Mouse (Mus musculus) bone marrow, adult 2 months (tissue): ENCODE measurements at regions not wholly inside any gene's neighbourhood (a gene's known extent, or its start where the extent isn't known, plus 50 kb on each side); places are given as distances from the start of the nearest gene placed in this dataset.

Experiments
- CTCF ChIP-seq: fragments of 200-500 bp; IDR thresholded peaks from 2 replicates; pipeline ENCODE4 v1.5.1; 2011; ENCODE audit warnings: low read length, control low read depth; ENCODE audit not compliant: control insufficient read depth, insufficient read depth
- POLR2A ChIP-seq: fragments of 200-500 bp; IDR thresholded peaks from 2 replicates; pipeline ENCODE4 v1.6.1; 2011; ENCODE audit warnings: low read depth, mild to moderate bottlenecking, control low read depth, low read length, borderline replicate concordance; ENCODE audit not compliant: control insufficient read depth

DNA sequence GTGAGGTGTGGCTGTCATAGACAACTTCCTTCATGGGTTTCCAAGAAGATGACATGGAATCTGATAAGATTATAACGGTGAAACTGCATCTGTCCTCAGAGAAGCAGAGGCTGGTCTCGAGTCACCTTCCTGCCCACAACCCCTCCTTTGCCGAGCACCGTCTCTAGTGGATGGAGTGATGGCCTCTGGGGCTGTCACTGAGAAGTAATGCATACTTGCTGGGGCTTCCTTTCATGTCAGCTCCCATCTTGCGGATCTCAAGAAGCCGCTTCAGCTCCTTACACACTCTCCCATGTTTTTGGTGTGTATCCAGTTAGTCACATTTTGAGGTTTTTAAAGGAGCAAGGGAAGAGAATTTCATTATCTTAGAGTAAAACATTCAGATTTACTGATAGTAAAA is 84.7 kb downstream of the Cxcl12 start:
- TF ChIP-seq CTCF (no peak), POLR2A (no peak)
